Mouse (Mus musculus): ENCODE results near the gene Pnmal2.

GRCm38 (mm10) chr7:16959539-16960187, 15.2 kb downstream of the Pnmal2 start, which contains the start of gene Pnmal1:
- TF ChIP-seq POLR2A (IDR thresholded peaks at IDR 0.05; ENCODE audit: borderline replicate concordance, insufficient read depth, low read length) (peak; percentile 71; the same call in 1 of the 2 replicates), CTCF (IDR thresholded peaks at IDR 0.05; ENCODE audit: borderline replicate concordance, insufficient read depth, low read depth, low read length) (no peak)
